Mouse (Mus musculus) midbrain, embryonic 11.5 days (tissue): ENCODE data around the gene Arap2. TPM values are rescaled to one million over a fixed set of nuclear protein-coding genes. Genes with fewer than 3 reads are reported as not detected.

Source experiments
- ATAC-seq: fragments of 200-750 bp; cut with Nextera tagmentation; 2 replicates; pipeline ENCODE4 v1.8.0; 2017; ENCODE audit warnings: moderate TSS enrichment, moderate library complexity; ENCODE audit not compliant: low FRiP score
- DNase-seq: peaks from one replicate; pipeline ENCODE4 v3.0.0; 2015; ENCODE audit warnings: low spot score; ENCODE audit errors: missing footprints
- H3K27ac ChIP-seq: fragments of 300-500 bp; sonication (generic); 2 replicates; pipeline ENCODE4 v1.5.1; 2014; ENCODE audit warnings: low read depth, low read length
- H3K27me3 ChIP-seq: fragments of 300-500 bp; sonication (generic); 2 replicates; pipeline ENCODE4 v1.6.1; 2014; ENCODE audit warnings: mild to moderate bottlenecking, low read length, moderate library complexity, mixed read lengths; ENCODE audit not compliant: control insufficient read depth, insufficient read depth
- H3K36me3 ChIP-seq: fragments of 300-500 bp; sonication (generic); 2 replicates; pipeline ENCODE4 v1.6.1; 2014; ENCODE audit warnings: mild to moderate bottlenecking, low read length, moderate library complexity, mixed read lengths; ENCODE audit not compliant: control insufficient read depth, insufficient read depth
- H3K4me1 ChIP-seq: fragments of 300-500 bp; sonication (generic); 2 replicates; pipeline ENCODE4 v1.6.1; 2014; ENCODE audit warnings: low read length; ENCODE audit not compliant: control insufficient read depth, insufficient read depth
- H3K4me2 ChIP-seq: fragments of 300-500 bp; sonication (generic); 2 replicates; pipeline ENCODE4 v1.6.1; 2014; ENCODE audit warnings: mild to moderate bottlenecking, moderate library complexity
- H3K4me3 ChIP-seq: fragments of 300-500 bp; sonication (generic); 2 replicates; pipeline ENCODE4 v1.5.1; 2014; ENCODE audit warnings: low read depth, low read length
- H3K9ac ChIP-seq: fragments of 300-500 bp; sonication (generic); 2 replicates; pipeline ENCODE4 v1.6.1; 2014; ENCODE audit warnings: low read length
- H3K9me3 ChIP-seq: fragments of 300-500 bp; sonication (generic); 2 replicates; pipeline ENCODE4 v1.6.1; 2016; ENCODE audit warnings: low read length; ENCODE audit not compliant: control insufficient read depth
- WGBS: fragments of 180-500 bp; shearing (Covaris S2); extraction: QIAGEN DNeasy Blood & Tissue Kit; methylation state at CpG from one replicate; pipeline ENCODE4 v1.1.7; 2014; 5-methylcytosine and 5-hydroxymethylcytosine counted together
- polyA plus RNA-seq: library from polyadenylated mRNA; unstranded; fragments of >200 nt; fragmentation: Nextera tagmentation; extraction: Ambion mirVana; gene quantifications from 2 replicates; pipeline ENCODE4 v1.2.1, GENCODE M21; 2014

Gene Arap2
- polyA plus RNA-seq, 1 experiment from 2014 or later, result 1.2 TPM

DNA sequence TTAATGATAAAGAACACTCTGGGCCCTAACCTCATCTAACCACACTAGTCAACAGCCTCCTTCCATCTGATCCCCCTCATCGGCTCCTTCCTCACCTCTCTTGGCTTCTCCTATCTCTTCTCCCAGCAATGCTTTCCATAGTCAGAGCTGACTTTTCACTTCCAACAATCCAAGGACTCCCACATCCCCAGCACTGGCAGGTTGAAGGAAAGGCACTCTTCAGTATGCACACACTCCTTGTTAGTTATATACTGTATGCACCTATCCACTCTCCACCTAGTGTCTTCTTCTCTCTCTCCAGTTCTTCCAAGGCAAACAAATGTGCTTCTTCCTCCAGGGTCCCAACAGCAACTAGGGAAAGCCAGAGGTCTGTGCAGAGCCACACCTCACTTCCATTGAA, 50.0 kb downstream of the Arap2 start:
- Histone ChIP-seq H3K36me3 (no peaks in the 10 kb centered on the region), H3K4me2 (no peak overlapping the region), H3K27me3 (no peaks in the 10 kb centered on the region), H3K9me3 (no peaks in the 10 kb centered on the region), H3K27ac (no peak overlapping the region), H3K9ac (no peak overlapping the region), H3K4me1 (no peaks in the 10 kb centered on the region), H3K4me3 (no peak overlapping the region)
- ATAC-seq (no peak), DNase-seq (no peak)
- 89% methylated on average over 1 of the region's 1 CpGs for WGBS

DNA sequence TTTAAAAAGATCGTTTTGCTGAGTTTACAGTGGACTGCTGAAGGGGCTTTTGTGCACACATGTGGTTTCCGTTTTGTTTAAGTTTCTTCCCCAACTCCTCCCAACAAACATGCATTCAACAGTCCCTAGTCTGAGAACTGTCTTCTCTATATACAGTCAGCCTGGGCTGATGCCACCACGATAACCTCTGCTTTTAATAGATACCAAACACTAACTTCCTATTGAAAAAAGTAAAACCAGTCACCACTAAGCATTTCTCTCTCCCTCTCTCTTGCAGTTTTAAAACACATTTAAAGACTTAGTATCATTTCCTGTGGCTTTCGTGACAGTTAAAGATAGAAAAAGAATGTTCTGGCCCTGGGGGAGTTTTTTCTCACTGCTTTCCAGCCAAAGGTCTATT, 50.5 kb downstream of the Arap2 start:
- Histone ChIP-seq H3K27me3 (no peaks in the 10 kb centered on the region), H3K9me3 (no peaks in the 10 kb centered on the region), H3K27ac (no peak overlapping the region), H3K36me3 (no peaks in the 10 kb centered on the region), H3K4me1 (no peaks in the 10 kb centered on the region), H3K4me3 (no peak overlapping the region), H3K9ac (no peak overlapping the region), H3K4me2 (no peak overlapping the region)
- 76% methylated on average over 4 of the region's 4 CpGs for WGBS
- ATAC-seq (no peak), DNase-seq (no peak)

DNA sequence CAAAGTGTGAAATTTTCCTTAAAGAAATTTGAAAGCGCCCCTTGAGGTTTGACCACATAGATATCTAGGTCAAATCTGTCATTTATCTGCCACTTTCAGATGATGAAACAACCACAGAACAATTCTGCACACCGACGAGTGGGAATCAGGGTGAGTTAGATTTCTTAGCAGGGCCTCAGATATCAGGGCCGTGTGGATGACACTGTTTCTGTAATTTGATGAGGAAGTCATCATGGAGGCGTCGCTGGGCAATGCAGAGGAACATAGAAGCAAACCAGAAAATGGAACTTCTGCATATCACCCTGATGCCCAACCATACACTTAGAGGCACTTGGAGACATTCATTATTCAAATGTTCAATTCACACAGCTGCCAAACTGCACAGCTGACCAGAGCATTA, 55.0 kb downstream of the Arap2 start:
- H3K4me2 ChIP-seq, result no peak overlapping the region
- ATAC-seq, result no peak
- no peak overlapping the region for H3K27ac ChIP-seq
- H3K9me3 ChIP-seq, result no peaks in the 10 kb centered on the region
- H3K4me1 ChIP-seq, result no peaks in the 10 kb centered on the region
- DNase-seq, result no peak
- WGBS, result 90% methylated on average over 6 of the region's 6 CpGs
- H3K27me3 ChIP-seq, result no peaks in the 10 kb centered on the region
- no peaks in the 10 kb centered on the region for H3K36me3 ChIP-seq
- no peak overlapping the region for H3K4me3 ChIP-seq
- H3K9ac ChIP-seq, result no peak overlapping the region

DNA sequence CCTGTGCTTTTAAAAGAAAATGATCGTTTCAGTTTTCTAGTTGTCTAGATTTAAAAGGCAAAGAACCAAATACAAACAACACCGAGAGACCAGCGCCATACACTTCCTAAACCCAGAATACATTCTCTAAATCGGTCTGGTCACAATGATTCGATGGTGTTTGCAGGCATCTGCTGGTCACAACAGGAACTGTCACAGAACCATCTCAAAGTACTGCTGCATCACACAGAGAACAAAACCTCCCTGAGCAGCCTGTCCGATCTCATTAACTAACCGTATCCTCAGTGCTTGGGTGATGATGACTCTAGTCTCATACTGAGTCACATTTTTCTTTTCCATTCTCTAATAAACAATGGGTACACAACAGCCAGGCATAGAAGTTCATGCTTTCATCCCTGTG, 59.1 kb downstream of the Arap2 start:
- Histone ChIP-seq H3K27ac (no peak overlapping the region), H3K9me3 (no peaks in the 10 kb centered on the region), H3K4me1 (no peaks in the 10 kb centered on the region), H3K27me3 (no peaks in the 10 kb centered on the region), H3K9ac (no peak overlapping the region), H3K4me3 (no peak overlapping the region), H3K4me2 (no peak overlapping the region), H3K36me3 (no peaks in the 10 kb centered on the region)
- ATAC-seq, result peak; percentile 91
- peak; percentile 85 for DNase-seq
- 42% methylated on average over 7 of the region's 7 CpGs for WGBS

GRCm38 (mm10) chr5:62689965-62690364, 76.0 kb downstream of the Arap2 start:
- no peak overlapping the region for H3K27ac ChIP-seq
- no peak overlapping the region for H3K9ac ChIP-seq
- no peak overlapping the region for H3K4me2 ChIP-seq
- no peaks in the 10 kb centered on the region for H3K9me3 ChIP-seq
- H3K4me3 ChIP-seq, result no peak overlapping the region
- H3K4me1 ChIP-seq, result no peaks in the 10 kb centered on the region
- ATAC-seq (no peak), DNase-seq (no peak)
- 82% methylated on average over 4 of the region's 4 CpGs for WGBS
- no peaks in the 10 kb centered on the region for H3K27me3 ChIP-seq
- H3K36me3 ChIP-seq, result no peaks in the 10 kb centered on the region

DNA sequence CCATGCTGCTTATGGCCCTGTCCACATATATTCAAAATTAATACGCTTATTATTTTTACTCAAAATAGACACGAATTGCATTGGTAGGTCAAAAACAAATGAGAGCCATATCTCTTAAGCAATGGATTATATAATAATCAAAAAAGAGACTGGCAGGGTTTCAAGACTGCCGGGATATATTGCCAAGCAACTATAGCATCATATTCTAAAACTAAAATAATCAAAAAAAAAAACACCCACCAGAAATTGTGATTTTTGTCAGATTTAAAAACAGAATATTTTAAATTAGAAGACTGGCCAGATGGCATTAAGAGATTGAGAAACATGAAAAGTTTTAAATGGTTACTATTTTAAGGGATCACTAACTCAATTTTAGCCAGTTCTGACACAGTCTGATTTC, 82.2 kb downstream of the Arap2 start:
- no peak overlapping the region for H3K4me2 ChIP-seq
- no peak for DNase-seq
- no peak for ATAC-seq
- no peaks in the 10 kb centered on the region for H3K36me3 ChIP-seq
- 85% methylated on average over 3 of the region's 3 CpGs for WGBS
- H3K9ac ChIP-seq, result no peak overlapping the region
- no peaks in the 10 kb centered on the region for H3K4me1 ChIP-seq
- H3K9me3 ChIP-seq, result no peaks in the 10 kb centered on the region
- no peak overlapping the region for H3K4me3 ChIP-seq
- H3K27ac ChIP-seq, result no peak overlapping the region
- H3K27me3 ChIP-seq, result no peaks in the 10 kb centered on the region

GRCm38 (mm10) chr5:62683207-62683606, 82.8 kb downstream of the Arap2 start:
- 78% methylated on average over 3 of the region's 3 CpGs for WGBS
- Histone ChIP-seq H3K36me3 (no peaks in the 10 kb centered on the region), H3K9ac (no peak overlapping the region), H3K9me3 (no peaks in the 10 kb centered on the region), H3K4me1 (no peaks in the 10 kb centered on the region), H3K4me2 (no peak overlapping the region), H3K4me3 (no peak overlapping the region), H3K27ac (no peak overlapping the region), H3K27me3 (no peaks in the 10 kb centered on the region)
- DNase-seq (no peak), ATAC-seq (peak; percentile 50; the same call in 1 of the 2 replicates)

DNA sequence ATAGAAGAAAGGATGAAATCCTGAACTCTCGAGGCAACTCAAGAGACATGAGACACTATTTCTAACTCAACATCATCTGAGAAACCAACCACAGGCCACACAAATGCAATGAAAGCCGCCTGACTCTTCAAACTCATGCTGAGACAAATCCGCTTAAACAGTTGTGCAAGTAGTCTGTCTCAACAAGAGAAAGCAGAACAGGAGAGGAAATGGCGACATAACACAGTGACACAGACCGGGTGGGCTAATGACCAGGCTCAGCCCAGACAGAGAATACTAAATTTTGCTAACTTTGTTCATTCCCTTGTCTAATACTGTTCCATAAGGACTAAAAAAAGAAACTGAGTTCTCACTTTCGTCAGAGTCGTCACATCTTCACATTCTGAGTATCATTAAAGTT, 88.6 kb downstream of the Arap2 start:
- no peak overlapping the region for H3K4me2 ChIP-seq
- DNase-seq (no peak), ATAC-seq (no peak)
- H3K27me3 ChIP-seq, result no peaks in the 10 kb centered on the region
- no peak overlapping the region for H3K4me3 ChIP-seq
- H3K9me3 ChIP-seq, result no peaks in the 10 kb centered on the region
- 82% methylated on average over 7 of the region's 7 CpGs for WGBS
- no peak overlapping the region for H3K27ac ChIP-seq
- H3K4me1 ChIP-seq, result peaks cover 4% of the 10 kb centered on the region; the same call in 1 of the 2 replicates
- H3K36me3 ChIP-seq, result no peaks in the 10 kb centered on the region
- H3K9ac ChIP-seq, result no peak overlapping the region

- ATAC-seq, result peak; percentile 77
- H3K4me1 ChIP-seq, result peaks cover 4% of the 10 kb centered on the region; the same call in 1 of the 2 replicates
- no peak overlapping the region for H3K4me3 ChIP-seq
- H3K36me3 ChIP-seq, result no peaks in the 10 kb centered on the region
- no peak overlapping the region for H3K27ac ChIP-seq
- peak; percentile 85 for DNase-seq
- no peaks in the 10 kb centered on the region for H3K27me3 ChIP-seq
- H3K9ac ChIP-seq, result peak overlapping the region; percentile 20; the same call in 1 of the 2 replicates
- H3K9me3 ChIP-seq, result no peaks in the 10 kb centered on the region
- WGBS, result 40% methylated on average over 9 of the region's 9 CpGs
- no peak overlapping the region; the same call in 1 of the 2 replicates for H3K4me2 ChIP-seq
Measured at GRCm38 (mm10) chr5:62672736-62673436, 93.1 kb downstream of the Arap2 start.
